Mouse (Mus musculus): ENCODE measurements around the gene Tusc2.
"Not testable (repeated sequence)": the region's sequence is repeated elsewhere in the genome, so short reads cannot be mapped to it uniquely, and the experiment has no call there.

The Tusc2 gene

DNA sequence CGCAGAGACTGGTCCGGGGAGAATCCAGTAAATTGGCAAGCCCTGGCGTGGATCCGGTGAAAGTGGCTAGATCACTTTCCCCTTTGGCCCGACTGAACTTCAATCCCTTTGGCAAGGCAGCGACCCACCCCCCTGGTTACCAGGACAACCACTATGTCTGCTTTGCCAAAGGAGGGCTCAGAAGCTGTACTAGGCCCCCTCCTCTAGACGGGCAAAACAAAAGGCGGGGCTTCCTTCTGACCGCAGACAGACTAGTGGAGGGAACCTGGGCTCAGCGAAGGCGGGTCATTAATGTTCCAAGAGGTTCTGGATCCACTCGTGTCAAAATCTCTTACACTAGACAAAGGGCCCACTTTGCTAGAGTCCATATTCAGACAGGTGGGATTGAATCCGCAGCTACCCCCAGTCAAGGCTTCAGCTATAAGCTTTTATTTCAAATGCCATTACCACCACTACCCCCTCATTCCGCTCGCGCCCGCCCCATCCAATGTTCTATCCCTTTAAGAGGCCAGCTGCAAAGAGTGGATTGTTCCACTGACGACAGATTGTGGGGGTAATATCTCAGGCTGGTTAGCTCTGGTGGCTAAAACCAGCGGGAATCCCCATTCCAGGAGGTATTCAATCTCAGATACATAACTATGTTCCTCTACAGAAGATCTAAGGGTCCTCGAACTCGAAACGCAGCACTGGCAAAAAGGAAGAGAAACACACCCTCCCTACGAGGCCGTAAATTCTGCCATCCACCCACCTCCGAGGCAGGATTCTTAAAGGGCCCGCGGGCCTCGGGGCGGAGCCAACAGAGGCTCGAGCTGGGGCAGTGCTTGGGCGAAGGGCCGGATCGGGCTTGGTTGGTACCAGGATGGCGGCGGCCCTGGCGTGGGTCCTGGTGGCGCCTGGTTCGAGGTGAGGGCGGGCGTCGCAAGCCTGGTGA lies 5.5 kb downstream of the Tusc2 start:
- peak; percentile 93 for DNase-seq (ENCODE audit: low spot score)

GRCm38 (mm10) chr9:107569270-107569669 lies 6.2 kb downstream of the Tusc2 start:
- DNase-seq (ENCODE audit: low spot score): no peak

- no peak for DNase-seq (ENCODE audit: low spot score)
These were observed 7.0 kb downstream of the Tusc2 start for GRCm38 (mm10) chr9:107570016-107570415.

DNA sequence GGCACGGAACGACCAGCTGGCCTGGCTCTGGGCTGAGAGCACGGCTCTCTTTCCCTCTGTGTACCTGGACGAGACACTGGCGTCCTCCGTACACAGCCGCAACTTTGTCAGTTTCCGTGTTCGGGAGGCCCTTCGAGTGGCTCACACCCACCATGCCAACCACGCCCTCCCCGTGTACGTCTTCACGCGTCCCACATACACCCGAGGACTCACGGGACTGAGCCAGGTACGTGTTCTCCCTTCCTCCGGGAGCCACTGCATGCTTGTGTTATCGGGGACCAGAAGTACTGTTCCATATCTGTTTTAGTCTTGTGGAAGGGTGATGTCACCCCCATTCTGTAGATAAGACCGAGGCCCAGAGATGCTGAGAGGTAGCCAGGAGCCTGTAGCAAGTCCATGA lies 7.8 kb downstream of the Tusc2 start:
- no peak for DNase-seq (ENCODE audit: low spot score)

GRCm38 (mm10) chr9:107571534-107572326 lies 8.7 kb downstream of the Tusc2 start:
- no peak for DNase-seq (ENCODE audit: low spot score)

GRCm38 (mm10) chr9:107572327-107572662 lies 9.2 kb downstream of the Tusc2 start:
- DNase-seq (ENCODE audit: low spot score): no peak

GRCm38 (mm10) chr9:107573774-107574173 lies 10.7 kb downstream of the Tusc2 start:
- DNase-seq (ENCODE audit: low spot score): not testable (repeated sequence)

GRCm38 (mm10) chr9:107575579-107576356 lies 12.7 kb downstream of the Tusc2 start:
- DNase-seq (ENCODE audit: low spot score): peak; percentile 28

GRCm38 (mm10) chr9:107576357-107577107 lies 13.5 kb downstream of the Tusc2 start, which contains the start of gene Hyal1:
TSS of gene Hyal1 (plus strand) at chr9:107576927.
- peak; percentile 92 for DNase-seq (ENCODE audit: low spot score)

- no peak for DNase-seq (ENCODE audit: low spot score)
These were observed 14.8 kb downstream of the Tusc2 start for GRCm38 (mm10) chr9:107577871-107578270.

DNA sequence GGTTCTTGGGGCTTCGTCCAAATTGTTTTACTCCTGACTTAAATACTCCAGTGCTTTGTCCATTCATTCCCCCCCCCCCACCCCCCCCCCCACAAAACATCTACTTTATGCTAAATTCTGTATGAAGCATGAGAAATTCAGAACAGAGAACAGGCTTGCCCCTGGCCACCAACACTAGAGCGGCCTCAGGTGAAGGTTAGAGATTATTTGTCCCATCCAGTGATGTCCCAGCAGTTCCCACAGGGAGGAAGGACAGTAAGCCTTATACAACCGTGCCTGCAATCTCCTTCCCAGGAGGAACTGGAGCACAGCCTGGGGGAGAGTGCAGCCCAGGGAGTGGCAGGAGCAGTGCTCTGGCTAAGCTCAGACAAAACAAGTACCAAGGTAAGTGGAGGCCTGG lies 15.5 kb downstream of the Tusc2 start, which contains the start of gene Naa80:
TSS of gene Naa80 (plus strand) at position 301 of the 400 bp plus-strand sequence.
- DNase-seq (ENCODE audit: low spot score): no peak

DNA sequence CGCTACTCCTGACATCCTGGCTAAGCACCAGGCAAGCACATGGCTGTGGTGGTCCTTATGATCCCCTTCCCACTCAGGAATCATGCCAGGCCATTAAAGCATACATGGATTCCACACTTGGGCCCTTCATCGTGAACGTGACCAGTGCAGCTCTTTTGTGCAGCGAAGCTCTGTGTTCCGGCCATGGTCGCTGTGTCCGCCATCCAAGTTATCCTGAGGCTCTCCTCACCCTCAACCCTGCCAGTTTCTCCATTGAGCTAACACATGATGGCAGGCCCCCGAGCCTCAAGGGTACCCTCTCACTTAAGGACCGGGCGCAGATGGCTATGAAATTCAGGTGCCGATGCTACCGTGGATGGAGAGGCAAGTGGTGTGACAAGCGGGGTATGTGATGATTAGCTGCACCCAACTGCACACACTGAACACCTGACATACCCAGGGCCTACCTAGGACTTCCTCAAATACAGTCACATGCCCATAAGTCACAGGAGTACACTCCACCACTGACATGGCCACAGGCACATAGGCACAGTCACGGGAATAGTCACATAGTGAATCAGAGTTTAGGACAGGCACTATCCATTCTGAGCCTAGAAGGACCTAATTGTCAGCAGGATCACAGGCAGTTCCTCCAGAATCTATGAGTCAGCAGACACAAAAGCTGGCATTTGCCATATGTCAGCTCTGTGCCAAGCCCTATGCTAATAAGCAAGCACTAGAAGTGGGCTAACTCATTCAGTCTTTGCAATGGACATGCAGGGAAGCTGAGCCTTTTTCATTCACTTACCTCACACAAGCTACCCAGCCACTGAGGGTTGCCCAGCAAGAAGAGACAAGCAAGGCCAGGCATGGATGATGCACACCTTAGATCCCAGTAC lies 16.2 kb downstream of the Tusc2 start:
- no peak for DNase-seq (ENCODE audit: low spot score)

DNA sequence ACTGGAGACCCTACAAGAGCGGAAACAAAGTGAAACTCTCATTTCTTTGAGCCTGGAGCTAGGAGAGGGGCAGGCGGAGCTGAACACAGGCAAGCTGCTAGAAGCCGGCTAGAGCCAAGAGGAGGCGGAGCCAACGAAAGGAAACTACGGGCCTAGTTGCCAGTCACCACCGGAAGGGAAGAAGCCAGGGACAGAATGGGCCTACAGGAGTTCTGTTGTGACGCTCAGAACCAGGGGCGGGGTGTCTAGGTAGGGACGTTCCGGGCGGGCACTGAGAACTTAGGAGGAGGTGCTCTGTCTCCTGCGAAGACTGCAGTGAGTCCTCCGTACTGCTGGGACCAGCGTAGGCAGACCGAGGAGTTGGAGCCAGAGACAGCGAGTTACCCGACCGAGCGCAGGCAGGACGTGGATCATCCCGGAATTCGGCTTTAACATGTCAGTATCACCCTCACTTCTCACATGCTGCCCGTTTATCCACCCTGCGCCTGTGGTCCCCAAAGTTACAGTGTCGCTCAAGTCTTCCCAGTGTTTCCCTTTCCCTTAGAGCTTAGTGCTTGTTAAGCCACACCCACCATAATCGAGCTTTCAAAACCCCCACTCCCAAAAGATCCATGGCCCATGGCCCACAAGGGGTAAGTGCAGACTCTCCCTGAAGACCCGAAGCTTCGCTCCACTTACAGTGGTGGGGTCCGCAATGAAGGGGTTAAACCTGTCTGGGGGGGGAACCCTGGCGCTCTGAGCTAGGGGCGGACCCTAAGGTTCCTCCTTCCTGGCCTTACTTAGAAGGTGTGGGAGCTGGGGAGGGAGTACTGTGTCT lies 17.7 kb downstream of the Tusc2 start, which contains the start of gene Hyal3:
TSS of gene Hyal3 (plus strand) at position 318 of the 817 bp plus-strand sequence.
- DNase-seq (ENCODE audit: low spot score): peak; percentile 92

DNA sequence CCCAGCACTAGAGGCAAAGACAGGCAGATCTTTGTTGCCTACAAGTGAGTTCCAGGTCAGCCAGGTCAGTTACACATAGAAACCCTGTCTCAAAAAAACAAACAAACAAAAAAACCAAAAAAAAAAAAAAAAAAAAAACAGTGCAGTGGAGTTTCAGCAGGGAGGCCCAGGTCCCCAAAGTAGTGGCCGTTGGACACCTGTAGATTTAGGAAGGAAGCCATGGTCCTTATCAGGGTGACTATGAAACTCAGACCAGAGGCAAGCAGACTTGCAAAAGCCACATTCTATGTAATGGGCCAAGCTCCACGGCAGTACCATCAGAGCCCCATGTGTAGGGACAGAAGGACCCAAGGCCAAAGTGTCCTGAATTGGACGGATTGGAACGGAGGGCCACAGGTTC lies 18.5 kb downstream of the Tusc2 start:
- DNase-seq (ENCODE audit: low spot score): no peak

DNA sequence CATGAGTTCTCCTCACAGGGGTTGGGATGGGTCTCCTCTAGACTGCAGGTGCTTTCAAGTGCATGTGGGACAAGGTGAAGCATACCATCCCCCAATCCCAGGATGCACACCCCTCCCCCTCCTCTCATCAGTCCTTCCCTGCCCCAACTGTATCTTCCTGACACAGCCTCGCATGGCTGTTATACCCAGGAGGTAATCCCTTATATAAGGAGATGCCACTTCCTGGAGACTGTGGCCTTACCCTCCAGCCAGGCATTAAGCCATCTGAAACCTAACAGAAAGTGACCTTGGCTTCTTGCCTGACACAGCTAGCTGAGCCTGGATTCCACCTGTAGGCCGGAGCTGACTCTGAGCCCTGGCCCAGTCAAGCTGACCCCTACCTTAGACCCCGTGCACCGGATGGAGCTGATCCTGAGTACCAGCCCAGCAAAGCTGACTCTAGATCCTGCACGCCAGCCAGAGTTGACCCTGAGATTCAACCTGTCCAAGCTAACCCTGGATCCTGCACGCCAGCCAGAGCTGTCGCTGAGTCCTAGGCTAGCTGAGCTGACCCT lies 19.5 kb downstream of the Tusc2 start:
- DNase-seq (ENCODE audit: low spot score): no peak

- DNase-seq (ENCODE audit: low spot score): no peak
These were observed 20.1 kb downstream of the Tusc2 start for GRCm38 (mm10) chr9:107583174-107583573.

- DNase-seq (ENCODE audit: low spot score): no peak
These were observed 23.4 kb downstream of the Tusc2 start for GRCm38 (mm10) chr9:107586504-107586903.

GRCm38 (mm10) chr9:107586974-107587832 lies 24.1 kb downstream of the Tusc2 start, which contains the start of gene Ifrd2:
TSS of gene Ifrd2 (plus strand) at chr9:107587642.
- peak; percentile 100 for DNase-seq (ENCODE audit: low spot score)
